Mouse (Mus musculus) heart, adult 2 months (tissue): ENCODE results near the gene Trio. TPM values are rescaled to one million over a fixed set of nuclear protein-coding genes. Genes with fewer than 3 reads are reported as not detected.

ENCODE experiments used
- DNase-seq, 2 experiments: peaks; one replicate each; pipeline ENCODE4 v3.0.0; 2021
- H3K27ac ChIP-seq: fragments of 200-600 bp; 2 replicates; pipeline ENCODE4 v1.8.1; 2022
- H3K27me3 ChIP-seq: fragments of 200-500 bp; 2 replicates; pipeline ENCODE4 v1.6.1; 2012; ENCODE audit warnings: mild to moderate bottlenecking, low read length, inconsistent platforms, mixed read lengths; ENCODE audit not compliant: control insufficient read depth, insufficient read depth
- H3K36me3 ChIP-seq: fragments of 200-500 bp; 2 replicates; pipeline ENCODE4 v1.6.1; 2012; ENCODE audit warnings: low read length, inconsistent platforms; ENCODE audit not compliant: control insufficient read depth, insufficient read depth
- H3K4me1 ChIP-seq: fragments of 200-500 bp; 2 replicates; pipeline ENCODE4 v1.6.1; 2011; ENCODE audit warnings: low read length; ENCODE audit not compliant: control insufficient read depth, insufficient read depth
- H3K4me3 ChIP-seq: fragments of 200-600 bp; 2 replicates; pipeline ENCODE4 v1.8.1; 2022
- H3K79me2 ChIP-seq: fragments of 200-500 bp; replicated peaks from 2 replicates; pipeline ENCODE4 v1.6.1; 2012; ENCODE audit warnings: mild to moderate bottlenecking, inconsistent platforms, low read length, moderate library complexity, mixed read lengths; ENCODE audit not compliant: control insufficient read depth, insufficient read depth
- H3K9ac ChIP-seq: fragments of 200-500 bp; 2 replicates; pipeline ENCODE4 v1.6.1; 2012; ENCODE audit warnings: low read depth, mild to moderate bottlenecking, control low read depth, inconsistent platforms, low read length, mixed read lengths
- CTCF ChIP-seq: fragments of 200-600 bp; IDR thresholded peaks from 2 replicates; pipeline ENCODE4 v1.8.1; 2022; ENCODE audit warnings: antibody characterized with exemption, mild to moderate bottlenecking, moderate library complexity
- EP300 ChIP-seq: fragments of 200-500 bp; IDR thresholded peaks from 2 replicates; pipeline ENCODE4 v1.6.1; 2011; ENCODE audit warnings: low read depth, low read length, control low read depth; ENCODE audit not compliant: insufficient read depth
- POLR2A ChIP-seq: fragments of 200-500 bp; IDR thresholded peaks from 2 replicates; pipeline ENCODE4 v1.6.1; 2011; ENCODE audit warnings: mild to moderate bottlenecking, low read depth, low read length, control low read depth; ENCODE audit not compliant: insufficient read depth
- WGBS: fragments of 180-500 bp; shearing (Covaris S2); methylation state at CpG from one replicate; pipeline ENCODE4 v1.1.7; 2018; 5-methylcytosine and 5-hydroxymethylcytosine counted together
- intact Hi-C: fragments of 180-260 bp; cut with DNase I; formaldehyde crosslinking; loops from one replicate; pipeline ENCODE4 v1.15.1; 2025
- polyA plus RNA-seq: library from polyadenylated mRNA; depleted of rRNA; stranded (reverse); fragments of >200 nt; gene quantifications from 2 replicates; pipeline ENCODE4 v1.2.3, GENCODE M21; 2012
- total RNA-seq, 2 experiments: library from RNA; stranded (reverse); gene quantifications; 2 replicates each; pipeline ENCODE4 v1.2.3; 2021

The Trio gene
- total and polyA plus RNA-seq, 3 experiments, result 28.0 to 44.2 (median 33.8) TPM

DNA sequence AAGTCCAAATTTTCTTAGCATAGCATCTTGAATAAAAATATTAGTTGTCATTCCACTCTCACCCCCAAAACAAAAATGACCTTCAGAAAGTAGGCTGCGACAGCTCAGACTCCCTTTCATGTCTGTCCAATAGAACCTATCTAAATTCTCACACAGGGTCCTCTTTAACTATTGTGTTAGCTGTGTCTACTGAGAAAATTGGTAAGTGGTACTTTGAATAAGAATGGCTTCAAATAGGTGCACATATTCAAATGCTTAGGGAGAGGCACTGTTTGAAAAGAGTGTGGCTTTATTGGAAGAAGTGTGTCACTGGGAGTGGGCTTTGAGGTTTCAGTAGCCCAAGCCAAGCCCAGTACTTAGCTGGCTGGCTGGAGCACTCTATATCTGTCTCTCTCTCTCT, 92.4 kb downstream of the Trio start:
- Histone ChIP-seq H3K4me1 (peaks cover 23% of the 10 kb centered on the region), H3K79me2 (peaks cover 3% of the 10 kb centered on the region; the same call in 1 of the 2 replicates), H3K27me3 (no peaks in the 10 kb centered on the region), H3K36me3 (no peaks in the 10 kb centered on the region), H3K9ac (no peak overlapping the region), H3K4me3 (no peak overlapping the region), H3K27ac (no peak overlapping the region)
- 95% methylated on average over 1 of the region's 1 CpGs for WGBS
- intact Hi-C loops, result no loop called here
- TF ChIP-seq CTCF (no peak), EP300 (no peak), POLR2A (no peak)
- DNase-seq, result no peak

GRCm38 (mm10) chr15:27931891-27932290, 93.8 kb downstream of the Trio start:
- peaks cover 4% of the 10 kb centered on the region; the same call in 1 of the 2 replicates for H3K79me2 ChIP-seq
- DNase-seq, result no peak
- H3K4me1 ChIP-seq, result peaks cover 19% of the 10 kb centered on the region
- TF ChIP-seq POLR2A (no peak), EP300 (no peak), CTCF (no peak)
- H3K27ac ChIP-seq, result peak overlapping the region; percentile 30
- H3K9ac ChIP-seq, result 0 out of 2 replicates have a peak overlapping the region, but pooled peaks have one; percentile 8
- intact Hi-C loops, result no loop called here
- 33% methylated on average over 12 of the region's 12 CpGs for WGBS
- H3K27me3 ChIP-seq, result no peaks in the 10 kb centered on the region
- H3K4me3 ChIP-seq, result no peak overlapping the region
- H3K36me3 ChIP-seq, result no peaks in the 10 kb centered on the region

DNA sequence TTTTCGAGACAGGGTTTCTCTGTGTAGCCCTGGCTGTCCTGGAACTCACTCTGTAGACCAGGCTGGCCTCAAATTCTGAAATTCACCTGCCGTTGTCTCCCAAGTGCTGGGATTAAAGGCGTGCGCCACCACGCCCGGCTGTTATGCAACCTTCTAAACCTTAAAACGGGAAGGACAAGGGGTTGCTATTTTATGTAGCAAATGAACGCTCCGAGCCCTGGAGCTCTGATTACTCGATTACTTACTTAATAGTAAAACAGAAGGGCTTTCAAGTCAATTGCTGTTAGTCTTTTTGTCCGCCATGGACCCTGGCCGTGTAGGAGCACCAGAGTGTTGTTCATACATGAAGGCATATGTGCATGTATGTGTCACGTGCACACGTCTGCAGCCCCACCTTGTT, 94.2 kb downstream of the Trio start:
- Histone ChIP-seq H3K27me3 (no peaks in the 10 kb centered on the region), H3K9ac (no peak overlapping the region), H3K36me3 (peaks cover under 1% of the 10 kb centered on the region; the same call in 1 of the 2 replicates), H3K4me1 (peaks cover 16% of the 10 kb centered on the region), H3K79me2 (peaks cover 4% of the 10 kb centered on the region; the same call in 1 of the 2 replicates), H3K4me3 (no peak overlapping the region), H3K27ac (no peak overlapping the region)
- intact Hi-C loops, result no loop called here
- DNase-seq, result no peak
- WGBS, result 93% methylated on average over 14 of the region's 14 CpGs
- no peak for TF ChIP-seq EP300
- TF ChIP-seq POLR2A, result no peak
- TF ChIP-seq CTCF, result no peak

DNA sequence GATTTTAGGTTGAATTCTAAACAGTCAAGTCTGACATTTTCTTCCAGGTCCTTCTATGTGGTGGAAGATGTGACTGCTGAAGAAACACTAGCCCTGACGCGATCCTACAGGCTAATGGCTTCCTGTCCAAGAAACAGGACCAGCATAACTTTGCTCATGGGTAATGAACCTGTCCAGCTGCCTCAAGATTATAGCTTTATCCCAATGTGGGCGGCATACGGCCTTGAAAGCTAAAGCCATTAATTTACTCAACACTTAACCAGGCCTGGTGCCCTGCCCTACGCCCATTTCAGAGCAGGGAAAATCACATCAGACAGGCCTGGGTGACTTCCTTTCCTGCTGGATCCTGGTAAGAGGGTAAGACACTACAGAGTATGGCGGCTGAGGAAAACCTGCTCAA, 98.0 kb downstream of the Trio start:
- no peak overlapping the region for H3K27ac ChIP-seq
- peaks cover 3% of the 10 kb centered on the region for H3K36me3 ChIP-seq
- DNase-seq, result no peak
- H3K4me1 ChIP-seq, result peaks cover 25% of the 10 kb centered on the region
- WGBS, result 88% methylated on average over 6 of the region's 6 CpGs
- no peaks in the 10 kb centered on the region for H3K27me3 ChIP-seq
- no peak overlapping the region for H3K4me3 ChIP-seq
- intact Hi-C loops, result no loop called here
- TF ChIP-seq EP300 (no peak), POLR2A (no peak), CTCF (no peak)
- H3K9ac ChIP-seq, result no peak overlapping the region
- peaks cover 3% of the 10 kb centered on the region for H3K79me2 ChIP-seq

DNA sequence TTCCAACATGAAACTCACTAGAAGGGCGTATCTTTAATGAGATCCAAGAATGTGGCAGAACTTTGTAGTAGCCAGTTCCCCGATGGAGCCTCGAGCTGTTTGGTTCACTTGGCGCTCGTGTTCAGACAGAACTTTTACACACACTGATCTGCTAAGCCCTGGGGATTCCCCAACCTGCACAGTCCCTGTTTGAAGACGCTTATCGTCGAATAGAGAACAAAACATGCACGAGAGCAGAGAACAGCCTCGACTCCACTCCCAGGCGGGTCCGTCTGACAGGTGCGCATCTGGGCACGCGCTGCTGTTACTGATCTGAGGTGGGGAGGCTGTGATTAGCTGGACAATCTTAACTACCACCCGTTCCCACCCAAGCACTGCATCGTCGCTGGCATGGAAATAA, 98.7 kb downstream of the Trio start:
- no peaks in the 10 kb centered on the region for H3K27me3 ChIP-seq
- DNase-seq, result no peak
- TF ChIP-seq POLR2A, result no peak
- no peak for TF ChIP-seq CTCF
- no peak for TF ChIP-seq EP300
- H3K36me3 ChIP-seq, result peaks cover 3% of the 10 kb centered on the region
- intact Hi-C loops, result no loop called here
- peaks cover 25% of the 10 kb centered on the region for H3K4me1 ChIP-seq
- no peak overlapping the region for H3K9ac ChIP-seq
- H3K79me2 ChIP-seq, result peaks cover 3% of the 10 kb centered on the region
- H3K4me3 ChIP-seq, result no peak overlapping the region
- H3K27ac ChIP-seq, result peak overlapping the region; percentile 66; the same call in 1 of the 2 replicates
- WGBS, result 53% methylated on average over 18 of the region's 18 CpGs

DNA sequence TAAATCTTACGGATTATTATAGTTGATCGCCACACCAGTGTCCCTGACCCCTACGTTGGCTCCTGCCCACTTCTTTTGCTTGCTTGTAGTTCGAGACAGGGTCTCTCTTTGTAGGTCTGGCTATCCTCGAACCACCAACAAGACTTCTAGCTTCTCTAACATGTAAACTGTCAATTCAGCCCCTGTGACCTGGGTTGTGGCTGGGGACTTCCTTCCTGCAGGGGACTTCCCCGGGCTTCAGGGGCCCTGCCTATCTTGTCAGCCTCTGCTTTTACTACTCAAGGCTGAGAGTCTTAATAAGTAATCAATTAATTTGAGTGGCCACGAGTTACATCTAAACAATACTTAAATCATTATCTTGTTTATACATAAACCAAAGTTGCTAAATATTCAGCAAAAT, 99.2 kb downstream of the Trio start:
- Histone ChIP-seq H3K9ac (no peak overlapping the region), H3K27ac (peak overlapping the region; percentile 66), H3K79me2 (peaks cover 3% of the 10 kb centered on the region), H3K4me1 (peaks cover 23% of the 10 kb centered on the region), H3K27me3 (no peaks in the 10 kb centered on the region), H3K36me3 (peaks cover 3% of the 10 kb centered on the region), H3K4me3 (no peak overlapping the region; the same call in 1 of the 2 replicates)
- TF ChIP-seq POLR2A (no peak), CTCF (no peak), EP300 (no peak)
- 52% methylated on average over 7 of the region's 7 CpGs for WGBS
- DNase-seq, result no peak
- intact Hi-C loops, result no loop called here

GRCm38 (mm10) chr15:27925865-27926264, 99.8 kb downstream of the Trio start:
- peak overlapping the region; percentile 29; the same call in 1 of the 2 replicates for H3K9ac ChIP-seq
- intact Hi-C loops, result loop anchor here (2.0 kb wide), 1 partner anchor 75 kb away; no protein-coding TSS in a partner anchor

More at GRCm38 (mm10) chr15:27925865-27926264, 99.8 kb downstream of the Trio start:
- peak; percentile 44 for DNase-seq
- H3K4me3 ChIP-seq, result no peak overlapping the region; the same call in 1 of the 2 replicates
- TF ChIP-seq EP300 (0 out of 2 replicates have a peak, but pooled peaks have one; percentile 6), CTCF (no peak)
- H3K79me2 ChIP-seq, result peaks cover 3% of the 10 kb centered on the region
- peaks cover 3% of the 10 kb centered on the region for H3K36me3 ChIP-seq
- no peaks in the 10 kb centered on the region for H3K27me3 ChIP-seq
- peaks cover 23% of the 10 kb centered on the region for H3K4me1 ChIP-seq
- peak overlapping the region; percentile 66 for H3K27ac ChIP-seq
- WGBS, result 35% methylated on average over 8 of the region's 8 CpGs
